Mouse (Mus musculus) megakaryocyte progenitor cell, adult 5-6 weeks (primary cell): ENCODE data around the gene Pmfbp1. TPM values are rescaled to one million over a fixed set of nuclear protein-coding genes. Genes with fewer than 3 reads are reported as not detected.
"Not testable (repeated sequence)": the region's sequence is repeated elsewhere in the genome, so short reads cannot be mapped to it uniquely, and the experiment has no call there.

Source experiments
- ATAC-seq: replicated peaks from 2 replicates; pipeline ENCODE4 v1.8.0; 2016; ENCODE audit warnings: mild to moderate bottlenecking, moderate TSS enrichment, inconsistent platforms; ENCODE audit not compliant: poor library complexity
- total RNA-seq, 2 experiments: library from RNA; stranded (forward) in 1 of 2; stranded (reverse) in 1 of 2; fragments of 157-497, 149-512 nt in 1 of 2; fragments of 200-1000 nt in 1 of 2; gene quantifications; 2 replicates each; pipeline versions ENCODE4 v1.2.3 to v1.2.4; 2015 to 2017

Pmfbp1 gene
- total RNA-seq (2015) (not detected in 2 replicates), total RNA-seq (2017) (not detected in 2 replicates)

GRCm38 (mm10) chr8:109493727-109494126 lies at the start of gene Pmfbp1:
TSS of gene Pmfbp1 (plus strand) at chr8:109494027.
- ATAC-seq = no peak

- not testable (repeated sequence) for ATAC-seq
Observed at GRCm38 (mm10) chr8:109446896-109447295, 46.9 kb upstream of the Pmfbp1 start.

- ATAC-seq = no peak
Observed at GRCm38 (mm10) chr8:109451000-109451399, 42.8 kb upstream of the Pmfbp1 start.

- 0 out of 2 replicates have a peak, but pooled peaks have one; percentile 17 for ATAC-seq
Observed at GRCm38 (mm10) chr8:109455113-109455512, 38.7 kb upstream of the Pmfbp1 start.

GRCm38 (mm10) chr8:109457387-109457786 lies 36.4 kb upstream of the Pmfbp1 start:
- ATAC-seq = no peak

GRCm38 (mm10) chr8:109458580-109458979 lies 35.2 kb upstream of the Pmfbp1 start:
- no peak for ATAC-seq

GRCm38 (mm10) chr8:109463075-109463474 lies 30.8 kb upstream of the Pmfbp1 start:
- ATAC-seq = no peak

- ATAC-seq = no peak
Observed at GRCm38 (mm10) chr8:109463677-109464313, 30.0 kb upstream of the Pmfbp1 start.

GRCm38 (mm10) chr8:109464451-109464891 lies 29.4 kb upstream of the Pmfbp1 start:
- ATAC-seq = no peak

- ATAC-seq = no peak
Observed at GRCm38 (mm10) chr8:109465056-109465455, 28.8 kb upstream of the Pmfbp1 start.

- no peak for ATAC-seq
Observed at GRCm38 (mm10) chr8:109465761-109466160, 28.1 kb upstream of the Pmfbp1 start.

- ATAC-seq = no peak
Observed at GRCm38 (mm10) chr8:109467516-109467915, 26.3 kb upstream of the Pmfbp1 start.

GRCm38 (mm10) chr8:109468112-109468511 lies 25.7 kb upstream of the Pmfbp1 start:
- ATAC-seq = no peak

GRCm38 (mm10) chr8:109471876-109472275 lies 22.0 kb upstream of the Pmfbp1 start:
- no peak for ATAC-seq

- ATAC-seq = no peak
Observed at GRCm38 (mm10) chr8:109472400-109472799, 21.4 kb upstream of the Pmfbp1 start.

- ATAC-seq = no peak
Observed at GRCm38 (mm10) chr8:109474442-109475121, 19.2 kb upstream of the Pmfbp1 start.

GRCm38 (mm10) chr8:109475436-109475835 lies 18.4 kb upstream of the Pmfbp1 start:
- no peak for ATAC-seq

GRCm38 (mm10) chr8:109478586-109478985 lies 15.2 kb upstream of the Pmfbp1 start:
- ATAC-seq = no peak

GRCm38 (mm10) chr8:109484741-109485140 lies 9.1 kb upstream of the Pmfbp1 start:
- ATAC-seq = no peak

- ATAC-seq = no peak
Observed at GRCm38 (mm10) chr8:109485530-109485929, 8.3 kb upstream of the Pmfbp1 start.

- ATAC-seq = no peak
Observed at GRCm38 (mm10) chr8:109492785-109493184, 1.0 kb upstream of the Pmfbp1 start.

GRCm38 (mm10) chr8:109494601-109495000 lies 774 bp downstream of the Pmfbp1 start:
- no peak for ATAC-seq
